Mouse (Mus musculus): Measurements from ENCODE around the gene Arpc2. TPM values are rescaled to one million over a fixed set of nuclear protein-coding genes. Genes with fewer than 3 reads are reported as not detected.

The Arpc2 gene
- total and polyA plus RNA-seq, 3 experiments: 716 to 876 (median 746) TPM

- DNase-seq (ENCODE audit: low spot score): no peak
- Histone ChIP-seq H3K36me3 (replicated peaks) (peaks cover 63% of the 10 kb centered on the region), H3K4me1 (ENCODE audit: insufficient read depth, low read depth, low read length) (peaks cover 76% of the 10 kb centered on the region), H3K4me3 (ENCODE audit: low read depth, low read length) (peak overlapping the region; percentile 21; the same call in 1 of the 2 replicates), H3K27me3 (ENCODE audit: insufficient read depth, low read length) (no peaks in the 10 kb centered on the region), H3K9me3 (replicated peaks) (no peaks in the 10 kb centered on the region)
- ATAC-seq (ENCODE audit: extremely low read depth, insufficient number of reproducible peaks, low FRiP score, poor library complexity, severe bottlenecking): no peak
- TF ChIP-seq POLR2AphosphoS5 (IDR thresholded peaks at IDR 0.05; ENCODE audit: insufficient replicate concordance, low read depth, low read length): no peak
- TF ChIP-seq CTCF (IDR thresholded peaks at IDR 0.05; ENCODE audit: low read depth, low read length): no peak
- TF ChIP-seq GATA1 (IDR thresholded peaks at IDR 0.05; ENCODE audit: borderline replicate concordance, low read length): no peak
- TF ChIP-seq TAL1 (conservative IDR thresholded peaks at IDR 0.05; ENCODE audit: low read depth, low read length): no peak
- TF ChIP-seq GATA2 (IDR thresholded peaks at IDR 0.05; ENCODE audit: borderline replicate concordance, low read depth, low read length): no peak
These were observed 4.9 kb downstream of the Arpc2 start for GRCm38 (mm10) chr1:74240832-74241231.

GRCm38 (mm10) chr1:74245525-74245924 is 9.6 kb downstream of the Arpc2 start:
- no peaks in the 10 kb centered on the region for H3K27me3 ChIP-seq (ENCODE audit: insufficient read depth, low read length)
- H3K4me3 ChIP-seq (ENCODE audit: low read depth, low read length): no peak overlapping the region
- TF ChIP-seq TAL1 (conservative IDR thresholded peaks at IDR 0.05; ENCODE audit: low read depth, low read length) (no peak), GATA2 (IDR thresholded peaks at IDR 0.05; ENCODE audit: borderline replicate concordance, low read depth, low read length) (no peak), CTCF (IDR thresholded peaks at IDR 0.05; ENCODE audit: low read depth, low read length) (no peak), POLR2AphosphoS5 (IDR thresholded peaks at IDR 0.05; ENCODE audit: insufficient replicate concordance, low read depth, low read length) (no peak), GATA1 (IDR thresholded peaks at IDR 0.05; ENCODE audit: borderline replicate concordance, low read length) (no peak)
- no peaks in the 10 kb centered on the region for H3K9me3 ChIP-seq (replicated peaks)
- no peak for DNase-seq (ENCODE audit: low spot score)
- no peak for ATAC-seq (ENCODE audit: extremely low read depth, insufficient number of reproducible peaks, low FRiP score, poor library complexity, severe bottlenecking)
- peaks cover 66% of the 10 kb centered on the region for H3K4me1 ChIP-seq (ENCODE audit: insufficient read depth, low read depth, low read length)
- peaks cover 90% of the 10 kb centered on the region for H3K36me3 ChIP-seq (replicated peaks)

DNA sequence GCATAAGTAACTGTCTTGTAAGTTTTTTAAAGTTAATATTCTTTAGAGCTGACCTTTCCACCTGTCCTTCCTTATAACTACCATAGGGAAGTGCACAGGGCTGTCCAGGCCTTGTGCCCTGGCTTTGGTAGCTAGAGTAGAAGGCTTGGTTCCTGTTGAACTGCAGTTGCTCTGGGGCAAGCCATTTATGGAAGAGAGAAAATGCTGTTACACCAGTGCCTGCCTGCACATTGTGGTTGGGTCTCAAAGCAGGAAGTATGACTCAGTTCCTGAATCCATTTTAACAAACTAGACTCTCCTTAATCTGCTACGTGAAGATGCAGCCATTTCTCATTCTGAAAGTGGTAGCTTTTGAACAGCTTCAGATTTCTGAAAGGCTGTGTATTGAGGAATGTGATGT is 12.9 kb downstream of the Arpc2 start:
- peak; percentile 34 for DNase-seq (ENCODE audit: low spot score)
- ATAC-seq (ENCODE audit: extremely low read depth, insufficient number of reproducible peaks, low FRiP score, poor library complexity, severe bottlenecking): peak; percentile 69
- peaks cover 94% of the 10 kb centered on the region for H3K36me3 ChIP-seq (replicated peaks)

GRCm38 (mm10) chr1:74249331-74249980 is 13.6 kb downstream of the Arpc2 start:
- ATAC-seq (ENCODE audit: extremely low read depth, insufficient number of reproducible peaks, low FRiP score, poor library complexity, severe bottlenecking): no peak
- Histone ChIP-seq H3K9me3 (replicated peaks) (no peaks in the 10 kb centered on the region), H3K4me1 (ENCODE audit: insufficient read depth, low read depth, low read length) (peaks cover 31% of the 10 kb centered on the region), H3K4me3 (ENCODE audit: low read depth, low read length) (0 out of 2 replicates have a peak overlapping the region, but pooled peaks have one; percentile 11), H3K27me3 (ENCODE audit: insufficient read depth, low read length) (no peaks in the 10 kb centered on the region), H3K36me3 (replicated peaks) (peaks cover 94% of the 10 kb centered on the region)
- no peak for DNase-seq (ENCODE audit: low spot score)
- no peak for TF ChIP-seq GATA1 (IDR thresholded peaks at IDR 0.05; ENCODE audit: borderline replicate concordance, low read length)
- TF ChIP-seq POLR2AphosphoS5 (IDR thresholded peaks at IDR 0.05; ENCODE audit: insufficient replicate concordance, low read depth, low read length): no peak
- TF ChIP-seq GATA2 (IDR thresholded peaks at IDR 0.05; ENCODE audit: borderline replicate concordance, low read depth, low read length): no peak
- no peak for TF ChIP-seq CTCF (IDR thresholded peaks at IDR 0.05; ENCODE audit: low read depth, low read length)
- no peak for TF ChIP-seq TAL1 (conservative IDR thresholded peaks at IDR 0.05; ENCODE audit: low read depth, low read length)

More for the DNA sequence above, 12.9 kb downstream of the Arpc2 start:
- H3K9me3 ChIP-seq (replicated peaks): no peaks in the 10 kb centered on the region
- H3K4me3 ChIP-seq (ENCODE audit: low read depth, low read length): no peak overlapping the region
- TF ChIP-seq TAL1 (conservative IDR thresholded peaks at IDR 0.05; ENCODE audit: low read depth, low read length): no peak
- no peak for TF ChIP-seq CTCF (IDR thresholded peaks at IDR 0.05; ENCODE audit: low read depth, low read length)
- no peak for TF ChIP-seq GATA1 (IDR thresholded peaks at IDR 0.05; ENCODE audit: borderline replicate concordance, low read length)
- no peak for TF ChIP-seq GATA2 (IDR thresholded peaks at IDR 0.05; ENCODE audit: borderline replicate concordance, low read depth, low read length)
- TF ChIP-seq POLR2AphosphoS5 (IDR thresholded peaks at IDR 0.05; ENCODE audit: insufficient replicate concordance, low read depth, low read length): no peak
- H3K27me3 ChIP-seq (ENCODE audit: insufficient read depth, low read length): no peaks in the 10 kb centered on the region
- H3K4me1 ChIP-seq (ENCODE audit: insufficient read depth, low read depth, low read length): peaks cover 37% of the 10 kb centered on the region

GRCm38 (mm10) chr1:74250096-74250495 is 14.2 kb downstream of the Arpc2 start:
- no peak for DNase-seq (ENCODE audit: low spot score)
- no peak overlapping the region for H3K4me3 ChIP-seq (ENCODE audit: low read depth, low read length)
- H3K27me3 ChIP-seq (ENCODE audit: insufficient read depth, low read length): no peaks in the 10 kb centered on the region
- H3K9me3 ChIP-seq (replicated peaks): no peaks in the 10 kb centered on the region
- H3K36me3 ChIP-seq (replicated peaks): peaks cover 94% of the 10 kb centered on the region
- no peak for TF ChIP-seq POLR2AphosphoS5 (IDR thresholded peaks at IDR 0.05; ENCODE audit: insufficient replicate concordance, low read depth, low read length)
- TF ChIP-seq CTCF (IDR thresholded peaks at IDR 0.05; ENCODE audit: low read depth, low read length): no peak
- no peak for TF ChIP-seq TAL1 (conservative IDR thresholded peaks at IDR 0.05; ENCODE audit: low read depth, low read length)
- no peak for TF ChIP-seq GATA2 (IDR thresholded peaks at IDR 0.05; ENCODE audit: borderline replicate concordance, low read depth, low read length)
- TF ChIP-seq GATA1 (IDR thresholded peaks at IDR 0.05; ENCODE audit: borderline replicate concordance, low read length): no peak
- no peak for ATAC-seq (ENCODE audit: extremely low read depth, insufficient number of reproducible peaks, low FRiP score, poor library complexity, severe bottlenecking)
- peaks cover 26% of the 10 kb centered on the region for H3K4me1 ChIP-seq (ENCODE audit: insufficient read depth, low read depth, low read length)

- TF ChIP-seq GATA1 (IDR thresholded peaks at IDR 0.05; ENCODE audit: borderline replicate concordance, low read length) (no peak), TAL1 (conservative IDR thresholded peaks at IDR 0.05; ENCODE audit: low read depth, low read length) (no peak), POLR2AphosphoS5 (IDR thresholded peaks at IDR 0.05; ENCODE audit: insufficient replicate concordance, low read depth, low read length) (no peak), CTCF (IDR thresholded peaks at IDR 0.05; ENCODE audit: low read depth, low read length) (no peak), GATA2 (IDR thresholded peaks at IDR 0.05; ENCODE audit: borderline replicate concordance, low read depth, low read length) (no peak)
- H3K27me3 ChIP-seq (ENCODE audit: insufficient read depth, low read length): no peaks in the 10 kb centered on the region
- H3K36me3 ChIP-seq (replicated peaks): peaks cover 94% of the 10 kb centered on the region
- peaks cover 5% of the 10 kb centered on the region; the same call in 1 of the 2 replicates for H3K4me1 ChIP-seq (ENCODE audit: insufficient read depth, low read depth, low read length)
- H3K9me3 ChIP-seq (replicated peaks): no peaks in the 10 kb centered on the region
- DNase-seq (ENCODE audit: low spot score) (no peak), ATAC-seq (ENCODE audit: extremely low read depth, insufficient number of reproducible peaks, low FRiP score, poor library complexity, severe bottlenecking) (no peak)
- no peak overlapping the region for H3K4me3 ChIP-seq (ENCODE audit: low read depth, low read length)
These were observed 19.9 kb downstream of the Arpc2 start for GRCm38 (mm10) chr1:74255704-74256345.
